Mouse (Mus musculus) forebrain, embryonic 13.5 days (tissue): ENCODE measurements around the gene Lipt2. TPM values are rescaled to one million over a fixed set of nuclear protein-coding genes. Genes with fewer than 3 reads are reported as not detected.

Experiments used
- ATAC-seq: fragments of 200-750 bp; cut with Nextera tagmentation; 2 replicates; pipeline ENCODE4 v1.8.0; 2017
- H3K27ac ChIP-seq: fragments of 300-500 bp; sonication (generic); 2 replicates; pipeline ENCODE4 v1.5.1; 2015; ENCODE audit warnings: inconsistent platforms, mild to moderate bottlenecking, moderate library complexity
- H3K27me3 ChIP-seq: fragments of 300-500 bp; sonication (generic); 2 replicates; pipeline ENCODE4 v1.6.1; 2015; ENCODE audit warnings: mild to moderate bottlenecking, inconsistent platforms
- H3K36me3 ChIP-seq: fragments of 300-500 bp; sonication (generic); 2 replicates; pipeline ENCODE4 v1.6.1; 2015; ENCODE audit warnings: mild to moderate bottlenecking, inconsistent platforms; ENCODE audit not compliant: poor library complexity, severe bottlenecking
- H3K4me1 ChIP-seq: fragments of 300-500 bp; sonication (generic); 2 replicates; pipeline ENCODE4 v1.6.1; 2015; ENCODE audit warnings: inconsistent platforms
- H3K4me2 ChIP-seq: fragments of 300-500 bp; sonication (generic); 2 replicates; pipeline ENCODE4 v1.6.1; 2015; ENCODE audit warnings: inconsistent platforms, mild to moderate bottlenecking, moderate library complexity
- H3K4me3 ChIP-seq: fragments of 300-500 bp; sonication (generic); 2 replicates; pipeline ENCODE4 v1.5.1; 2015; ENCODE audit warnings: mild to moderate bottlenecking, inconsistent platforms
- H3K9ac ChIP-seq: fragments of 300-500 bp; sonication (generic); 2 replicates; pipeline ENCODE4 v1.6.1; 2015; ENCODE audit warnings: mild to moderate bottlenecking, inconsistent platforms
- H3K9me3 ChIP-seq: fragments of 300-500 bp; sonication (generic); replicated peaks from 2 replicates; pipeline ENCODE4 v1.6.1; 2016; ENCODE audit warnings: inconsistent platforms
- WGBS: fragments of 180-500 bp; shearing (Covaris S2); methylation state at CpG from one replicate; pipeline ENCODE4 v1.1.7; 2015; 5-methylcytosine and 5-hydroxymethylcytosine counted together
- polyA plus RNA-seq: library from polyadenylated mRNA; unstranded; fragments of >200 nt; fragmentation: Nextera tagmentation; extraction: Ambion mirVana; gene quantifications from 2 replicates; pipeline ENCODE4 v1.2.1, GENCODE M21; 2015

Gene Lipt2
- polyA plus RNA-seq, 1 experiment from 2014 or later: 17.1 TPM

GRCm38 (mm10) chr7:100204871-100205270 lies 45.8 kb downstream of the Lipt2 start:
- 75% methylated on average over 6 of the region's 6 CpGs for WGBS
- Histone ChIP-seq H3K27ac (no peak overlapping the region), H3K4me3 (no peak overlapping the region), H3K4me2 (no peak overlapping the region), H3K27me3 (no peaks in the 10 kb centered on the region), H3K9ac (no peak overlapping the region), H3K9me3 (no peaks in the 10 kb centered on the region), H3K36me3 (no peaks in the 10 kb centered on the region), H3K4me1 (no peaks in the 10 kb centered on the region)
- no peak for ATAC-seq

DNA sequence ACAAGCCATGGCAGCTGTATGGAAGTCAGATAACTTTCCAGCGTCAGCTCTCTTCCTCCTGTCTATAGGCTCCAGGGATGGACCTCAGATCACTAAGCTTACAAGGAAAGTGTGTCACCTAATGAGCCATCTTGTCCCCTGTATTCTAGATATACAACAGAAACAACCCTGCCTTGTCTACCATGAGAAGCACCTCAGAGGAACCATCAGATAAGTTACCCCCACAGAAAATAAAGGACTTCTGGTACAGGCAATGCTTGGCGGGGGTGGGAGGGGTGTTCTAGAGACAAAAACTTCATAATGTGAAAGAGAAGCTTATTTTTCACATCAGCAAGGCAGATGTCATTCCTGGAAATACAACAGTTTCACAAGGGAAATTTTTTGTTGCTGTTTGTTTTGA lies 47.1 kb downstream of the Lipt2 start:
- no peak overlapping the region for H3K27ac ChIP-seq
- H3K36me3 ChIP-seq: no peaks in the 10 kb centered on the region
- WGBS: 83% methylated on average over 2 of the region's 2 CpGs
- no peak overlapping the region for H3K4me2 ChIP-seq
- H3K4me3 ChIP-seq: no peak overlapping the region
- H3K9ac ChIP-seq: no peak overlapping the region
- no peaks in the 10 kb centered on the region for H3K27me3 ChIP-seq
- no peak for ATAC-seq
- no peaks in the 10 kb centered on the region for H3K9me3 ChIP-seq
- no peaks in the 10 kb centered on the region for H3K4me1 ChIP-seq

DNA sequence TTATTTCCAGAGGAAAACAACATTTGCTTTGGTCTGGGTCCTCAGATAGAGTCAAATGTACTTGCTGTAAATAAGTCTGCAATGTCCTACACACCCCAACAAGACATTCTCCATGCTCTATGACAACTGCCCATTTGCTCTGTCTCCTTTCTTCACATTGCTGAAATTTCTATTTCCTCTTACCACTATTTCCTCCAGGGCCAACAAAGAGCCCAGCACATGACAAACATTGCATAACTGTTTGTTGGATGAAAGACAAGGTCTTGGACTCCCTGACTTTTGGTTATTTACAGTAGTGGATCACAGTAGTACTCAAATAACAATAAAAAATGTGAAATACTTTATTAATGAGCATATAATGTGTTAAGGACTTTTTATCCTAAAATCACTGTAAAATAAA lies 48.8 kb downstream of the Lipt2 start:
- Histone ChIP-seq H3K36me3 (no peaks in the 10 kb centered on the region), H3K4me3 (no peak overlapping the region), H3K4me1 (no peaks in the 10 kb centered on the region), H3K27ac (no peak overlapping the region), H3K4me2 (no peak overlapping the region), H3K27me3 (no peaks in the 10 kb centered on the region), H3K9me3 (no peaks in the 10 kb centered on the region), H3K9ac (no peak overlapping the region)
- no peak for ATAC-seq

Other genes with a start within 250 kb of the Lipt2 start
- 3.8 and 5.5 TPM in 2 replicates for gene Rnf169, start 178.8 kb upstream of the Lipt2 start, polyA plus RNA-seq
- not detected in 2 replicates for gene Chrdl2, start 153.1 kb upstream of the Lipt2 start, polyA plus RNA-seq
- gene Pold3, start 37.7 kb upstream of the Lipt2 start, polyA plus RNA-seq: 71.4 and 78.4 TPM in 2 replicates
- 1.4 and 2.0 TPM in 2 replicates for gene Kcne3, start 17.2 kb downstream of the Lipt2 start, polyA plus RNA-seq
- 9.5 and 10.3 TPM in 2 replicates for gene Pgm2l1, start 68.1 kb downstream of the Lipt2 start, polyA plus RNA-seq
- gene P4ha3, start 126.2 kb downstream of the Lipt2 start, polyA plus RNA-seq: 1.0 and 1.5 TPM in 2 replicates
- 34.7 and 35.1 TPM in 2 replicates for gene C2cd3, start 213.0 kb downstream of the Lipt2 start, polyA plus RNA-seq
- 118 and 120 TPM in 2 replicates for gene Ppme1, start 213.0 kb downstream of the Lipt2 start, polyA plus RNA-seq